Mouse (Mus musculus) lung, postnatal 0 days (tissue): ENCODE measurements around the gene Lgals3. TPM values are rescaled to one million over a fixed set of nuclear protein-coding genes. Genes with fewer than 3 reads are reported as not detected.
A peak's percentile ranks its signal among the peaks of the same experiment; 100 is the strongest.

Source experiments
- ATAC-seq: fragments of 200-750 bp; cut with Nextera tagmentation; 2 replicates; pipeline ENCODE4 v1.8.0; 2017; ENCODE audit warnings: moderate library complexity
- DNase-seq: peaks from one replicate; pipeline ENCODE4 v3.0.0-alpha.2; 2016; ENCODE audit warnings: low spot score
- H3K27ac ChIP-seq: fragments of 300-500 bp; sonication (generic); 2 replicates; pipeline ENCODE4 v1.5.1; 2014; ENCODE audit warnings: antibody characterized with exemption, mild to moderate bottlenecking, low read length, mixed read lengths
- H3K27me3 ChIP-seq: fragments of 300-500 bp; sonication (generic); replicated peaks from 2 replicates; pipeline ENCODE4 v1.6.1; 2014; ENCODE audit warnings: low read length, mixed read lengths; ENCODE audit not compliant: insufficient read depth
- H3K36me3 ChIP-seq: fragments of 300-500 bp; sonication (generic); 2 replicates; pipeline ENCODE4 v1.6.1; 2014; ENCODE audit warnings: low read length, mixed read lengths; ENCODE audit not compliant: insufficient read depth
- H3K4me1 ChIP-seq: fragments of 300-500 bp; sonication (generic); 2 replicates; pipeline ENCODE4 v1.6.1; 2014; ENCODE audit warnings: antibody characterized with exemption, low read depth, low read length, mixed read lengths; ENCODE audit not compliant: insufficient read depth
- H3K4me2 ChIP-seq: fragments of 300-500 bp; sonication (generic); replicated peaks from 2 replicates; pipeline ENCODE4 v1.6.1; 2014; ENCODE audit warnings: low read depth, mild to moderate bottlenecking, low read length, moderate library complexity, mixed read lengths
- H3K4me3 ChIP-seq: fragments of 300-500 bp; sonication (generic); 2 replicates; pipeline ENCODE4 v1.5.1; 2014; ENCODE audit warnings: low read depth, low read length
- H3K9ac ChIP-seq: fragments of 300-500 bp; sonication (generic); replicated peaks from 2 replicates; pipeline ENCODE4 v1.6.1; 2014; ENCODE audit warnings: low read depth, mild to moderate bottlenecking
- H3K9me3 ChIP-seq: fragments of 300-500 bp; sonication (generic); 2 replicates; pipeline ENCODE4 v1.6.1; 2016; ENCODE audit warnings: low read length, mixed read lengths
- CTCF ChIP-seq: IDR thresholded peaks from 2 replicates; pipeline ENCODE4 v1.5.1; 2016; ENCODE audit warnings: antibody characterized with exemption, mild to moderate bottlenecking
- EP300 ChIP-seq: IDR thresholded peaks from 2 replicates; pipeline ENCODE4 v1.6.1; 2016; ENCODE audit warnings: antibody characterized with exemption, mild to moderate bottlenecking, control low read depth
- WGBS: fragments of 180-500 bp; shearing (Covaris S2); extraction: QIAGEN DNeasy Blood & Tissue Kit; methylation state at CpG from one replicate; pipeline ENCODE4 v1.1.7; 2014; 5-methylcytosine and 5-hydroxymethylcytosine counted together
- polyA plus RNA-seq: library from polyadenylated mRNA; unstranded; fragments of >200 nt; fragmentation: Nextera tagmentation; extraction: Ambion mirVana; gene quantifications from 2 replicates; pipeline ENCODE4 v1.2.1, GENCODE M21; 2015

Lgals3 gene
- polyA plus RNA-seq, 1 experiment from 2014 or later = 359 TPM

DNA sequence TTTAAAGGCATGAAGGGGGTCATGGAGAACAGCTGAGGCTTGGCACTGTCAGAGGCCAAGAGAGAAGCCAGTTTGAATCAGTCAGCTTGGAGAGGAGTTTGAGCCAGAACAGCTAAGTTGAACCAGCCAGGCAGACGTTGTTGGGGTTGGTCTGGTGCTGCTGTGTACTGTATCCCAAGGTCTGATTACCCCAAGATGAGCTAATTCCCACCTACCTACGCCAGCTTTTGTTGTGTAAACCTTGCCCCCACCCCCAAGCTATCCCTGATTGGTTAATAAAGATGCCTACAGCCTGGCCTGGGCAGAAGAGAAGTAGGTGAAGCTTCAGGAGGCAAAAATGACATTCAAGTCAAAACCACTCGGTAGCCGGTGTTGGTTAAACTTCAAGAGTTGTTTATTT lies 54.9 kb downstream of the Lgals3 start:
- no peaks in the 10 kb centered on the region for H3K27me3 ChIP-seq
- no peak overlapping the region for H3K27ac ChIP-seq
- H3K36me3 ChIP-seq = no peaks in the 10 kb centered on the region
- H3K4me3 ChIP-seq = no peak overlapping the region
- 67% methylated on average over 4 of the region's 4 CpGs for WGBS
- H3K9ac ChIP-seq = no peak overlapping the region
- no peaks in the 10 kb centered on the region for H3K9me3 ChIP-seq
- TF ChIP-seq EP300 = no peak
- no peak for TF ChIP-seq CTCF
- DNase-seq (no peak), ATAC-seq (no peak)
- H3K4me1 ChIP-seq = no peaks in the 10 kb centered on the region; the same call in 1 of the 2 replicates
- H3K4me2 ChIP-seq = no peak overlapping the region

DNA sequence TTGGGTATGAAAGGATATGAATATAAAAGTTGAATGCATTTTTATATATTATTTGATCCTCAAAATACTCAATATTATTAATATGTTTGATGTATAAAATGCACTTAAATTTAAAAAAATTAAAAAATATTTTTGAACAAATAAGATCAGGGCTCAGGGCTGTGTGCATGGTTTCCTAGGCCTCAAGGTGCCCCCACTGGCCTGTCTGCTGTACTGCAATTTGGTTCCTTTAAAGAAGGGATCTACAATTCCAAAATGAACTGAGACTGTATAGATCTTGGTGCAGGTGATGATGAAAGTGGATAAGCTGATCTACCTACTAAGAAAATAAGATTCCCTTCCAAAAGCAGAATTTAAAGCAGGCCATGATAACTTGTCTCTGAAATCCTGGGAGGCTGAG lies 65.4 kb downstream of the Lgals3 start:
- Histone ChIP-seq H3K27ac (no peak overlapping the region), H3K9me3 (no peaks in the 10 kb centered on the region), H3K36me3 (no peaks in the 10 kb centered on the region), H3K9ac (no peak overlapping the region), H3K4me1 (no peaks in the 10 kb centered on the region), H3K27me3 (no peaks in the 10 kb centered on the region), H3K4me2 (no peak overlapping the region), H3K4me3 (no peak overlapping the region)
- peak; percentile 7 for DNase-seq
- no peak for ATAC-seq
- peak; percentile 50 for TF ChIP-seq CTCF
- no peak for TF ChIP-seq EP300

Other genes with a start within 250 kb of the Lgals3 start
- gene Gch1, start 178.3 kb upstream of the Lgals3 start, polyA plus RNA-seq = 9.7 and 11.6 TPM in 2 replicates
- 2.7 and 3.0 TPM in 2 replicates for gene Wdhd1, start 90.9 kb upstream of the Lgals3 start, polyA plus RNA-seq
- 2.5 and 3.3 TPM in 2 replicates for gene Socs4, start 90.8 kb upstream of the Lgals3 start, polyA plus RNA-seq
- 19.9 and 23.9 TPM in 2 replicates for gene Mapk1ip1l, start 69.5 kb upstream of the Lgals3 start, polyA plus RNA-seq
- 2.0 and 2.3 TPM in 2 replicates for gene Dlgap5, start 50.7 kb downstream of the Lgals3 start, polyA plus RNA-seq
- gene Fbxo34, start 82.7 kb downstream of the Lgals3 start, polyA plus RNA-seq = 18.1 and 20.0 TPM in 2 replicates
- 11.3 and 11.5 TPM in 2 replicates for gene Atg14, start 202.9 kb downstream of the Lgals3 start, polyA plus RNA-seq